Mouse (Mus musculus) neutrophil, adult 65 days (primary cell): ENCODE measurements around the gene Zfp773. TPM values are rescaled to one million over a fixed set of nuclear protein-coding genes. Genes with fewer than 3 reads are reported as not detected.

ENCODE experiments used
- total RNA-seq: library from RNA; stranded (reverse); gene quantifications from 2 replicates; pipeline ENCODE4 v1.2.4, GENCODE M21; 2023

Gene Zfp773
- total RNA-seq = 1.1 and 2.0 TPM in 2 replicates

GRCm38 (mm10) chr7:7136379-7136866 lies at the start of gene Zfp773:
Gene Zfp773 (minus strand): TSS chr7:7136755.

GRCm38 (mm10) chr7:7171227-7172147 lies 34.9 kb upstream of the Zfp773 start, which contains the start of gene Zfp418:
Gene Zfp418 (plus strand): TSS chr7:7171330.

DNA sequence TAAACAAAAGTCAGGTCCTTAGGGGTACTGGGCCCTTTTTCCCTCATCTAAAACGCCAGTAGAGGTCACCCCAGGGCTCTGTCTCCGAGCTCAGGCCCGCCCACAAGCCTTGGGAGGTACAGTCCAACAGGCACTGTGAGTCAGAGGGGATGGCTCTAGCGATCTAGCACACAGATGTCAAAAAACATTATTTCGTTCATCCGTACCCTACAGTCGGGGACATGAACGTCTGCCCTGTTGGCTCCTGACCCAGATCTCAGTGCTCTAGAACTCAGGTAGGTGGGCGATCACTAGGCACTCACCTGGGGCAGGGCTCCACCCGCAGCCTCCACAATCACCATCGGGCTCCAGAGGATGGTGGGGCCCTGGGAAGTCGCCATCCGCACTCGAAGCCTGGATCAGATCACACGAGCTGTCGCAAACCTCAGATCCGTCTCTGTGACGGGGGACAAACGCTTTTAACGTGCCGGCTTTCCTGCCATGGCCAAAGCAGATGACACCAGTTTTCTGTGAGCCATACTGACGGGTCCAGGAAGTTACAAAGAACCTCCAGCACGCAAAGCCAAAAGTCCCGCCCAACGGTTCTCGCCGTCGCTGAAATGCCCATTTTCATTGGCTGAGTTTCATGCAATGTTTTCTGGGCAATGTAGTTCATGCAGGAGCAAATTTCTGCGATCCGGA lies 15.5 kb downstream of the Zfp773 start, which contains the start of gene Zfp954:
Zfp954 (minus strand) TSS at position 568 of the 681 bp plus-strand sequence.

Other genes starting within 250 kb of the Zfp773 start
- not detected in 2 replicates for gene Aurkc, start 141.5 kb downstream of the Zfp773 start, total RNA-seq
- gene Zfp954, start 15.3 kb downstream of the Zfp773 start, total RNA-seq = 14.2 and 20.0 TPM in 2 replicates
- 0.27 TPM in 1 of 2 replicates, not detected in the other for gene Zfp418, start 34.6 kb upstream of the Zfp773 start, total RNA-seq
- 1.1 and 1.3 TPM in 2 replicates for gene Zfp772, start 73.2 kb upstream of the Zfp773 start, total RNA-seq
- gene Vmn2r29, start 110.6 kb upstream of the Zfp773 start, total RNA-seq = not detected in 2 replicates
- gene Gm45844, start 141.5 kb upstream of the Zfp773 start, total RNA-seq = 0.28 and 0.61 TPM in 2 replicates
- gene Clcn4, start 164.1 kb upstream of the Zfp773 start, total RNA-seq = 20.6 and 21.4 TPM in 2 replicates
- not detected in 2 replicates for gene Vmn2r30, start 200.9 kb upstream of the Zfp773 start, total RNA-seq
- gene Gm45783, start 237.8 kb upstream of the Zfp773 start, total RNA-seq = not detected in 2 replicates